Mouse (Mus musculus) olfactory bulb, adult 2 months (tissue): Measurements from ENCODE around the gene Prg2. TPM values are rescaled to one million over a fixed set of nuclear protein-coding genes. Genes with fewer than 3 reads are reported as not detected.

Source experiments
- H3K27ac ChIP-seq: fragments of 200-500 bp; 2 replicates; pipeline ENCODE4 v1.5.1; 2012; ENCODE audit warnings: low read depth, low read length; ENCODE audit not compliant: insufficient read depth
- H3K4me1 ChIP-seq: fragments of 200-500 bp; 2 replicates; pipeline ENCODE4 v1.6.1; 2012; ENCODE audit warnings: low read length; ENCODE audit not compliant: control insufficient read depth, insufficient read depth
- H3K4me3 ChIP-seq: fragments of 200-500 bp; 2 replicates; pipeline ENCODE4 v1.5.1; 2012; ENCODE audit warnings: mild to moderate bottlenecking, low read depth, low read length, moderate library complexity; ENCODE audit not compliant: insufficient read depth
- CTCF ChIP-seq: fragments of 200-500 bp; IDR thresholded peaks from 2 replicates; pipeline ENCODE4 v1.5.1; 2012; ENCODE audit warnings: low read depth, mild to moderate bottlenecking, low read length, moderate library complexity; ENCODE audit not compliant: insufficient read depth
- POLR2A ChIP-seq: fragments of 200-500 bp; IDR thresholded peaks from 2 replicates; pipeline ENCODE4 v1.6.1; 2012; ENCODE audit warnings: mild to moderate bottlenecking, low read depth, low read length, moderate library complexity; ENCODE audit not compliant: insufficient read depth
- WGBS: fragments of 180-500 bp; shearing (Covaris S2); methylation state at CpG from one replicate; pipeline ENCODE4 v1.1.7; 2018; 5-methylcytosine and 5-hydroxymethylcytosine counted together
- polyA plus RNA-seq: library from polyadenylated mRNA; stranded (reverse); fragments of >200 nt; gene quantifications from 2 replicates; pipeline ENCODE4 v1.2.4, GENCODE M21; 2012; ENCODE audit warnings: low replicate concordance; ENCODE audit not compliant: missing spikeins, insufficient read depth, insufficient read length

Gene Prg2
- polyA plus RNA-seq, 1 experiment: not detected

GRCm38 (mm10) chr2:84939711-84940110, 40.5 kb upstream of the Prg2 start:
- Histone ChIP-seq H3K27ac (no peak overlapping the region), H3K4me1 (peaks cover 5% of the 10 kb centered on the region; the same call in 1 of the 2 replicates), H3K4me3 (no peak overlapping the region)
- TF ChIP-seq POLR2A (no peak), CTCF (no peak)
- WGBS: 98% methylated on average over 6 of the region's 6 CpGs

- TF ChIP-seq CTCF: no peak
- no peak for TF ChIP-seq POLR2A
- 83% methylated on average over 2 of the region's 2 CpGs for WGBS
Observed at GRCm38 (mm10) chr2:84941332-84941731, 38.9 kb upstream of the Prg2 start.

GRCm38 (mm10) chr2:84941795-84942194, 38.5 kb upstream of the Prg2 start:
- H3K4me3 ChIP-seq: no peak overlapping the region
- 0 out of 2 replicates have a peak, but pooled peaks cover 3% of the 10 kb centered on the region for H3K4me1 ChIP-seq
- no peak for TF ChIP-seq POLR2A
- TF ChIP-seq CTCF: no peak
- no peak overlapping the region for H3K27ac ChIP-seq
- 88% methylated on average over 4 of the region's 4 CpGs for WGBS

More at GRCm38 (mm10) chr2:84941332-84941731, 38.9 kb upstream of the Prg2 start:
- H3K4me3 ChIP-seq: no peak overlapping the region
- H3K4me1 ChIP-seq: peaks cover 5% of the 10 kb centered on the region; the same call in 1 of the 2 replicates
- no peak overlapping the region for H3K27ac ChIP-seq

- Histone ChIP-seq H3K4me1 (no peaks in the 10 kb centered on the region), H3K4me3 (no peak overlapping the region), H3K27ac (no peak overlapping the region)
- TF ChIP-seq CTCF: no peak
- TF ChIP-seq POLR2A: no peak
- WGBS: 85% methylated on average over 3 of the region's 3 CpGs
Observed at GRCm38 (mm10) chr2:84947154-84947771, 33.0 kb upstream of the Prg2 start.

- H3K4me1 ChIP-seq: no peaks in the 10 kb centered on the region
- TF ChIP-seq CTCF: no peak
- TF ChIP-seq POLR2A: no peak
- WGBS: 97% methylated on average over 7 of the region's 7 CpGs
Observed at GRCm38 (mm10) chr2:84948252-84948651, 32.0 kb upstream of the Prg2 start.

GRCm38 (mm10) chr2:84948721-84949120, 31.5 kb upstream of the Prg2 start:
- H3K27ac ChIP-seq: no peak overlapping the region
- H3K4me1 ChIP-seq: no peaks in the 10 kb centered on the region
- no peak overlapping the region for H3K4me3 ChIP-seq
- WGBS: 91% methylated on average over 2 of the region's 2 CpGs
- TF ChIP-seq POLR2A (no peak), CTCF (no peak)

More at GRCm38 (mm10) chr2:84948252-84948651, 32.0 kb upstream of the Prg2 start:
- no peak overlapping the region for H3K27ac ChIP-seq
- H3K4me3 ChIP-seq: no peak overlapping the region

GRCm38 (mm10) chr2:84951027-84951426, 29.2 kb upstream of the Prg2 start:
- Histone ChIP-seq H3K4me1 (no peaks in the 10 kb centered on the region), H3K27ac (no peak overlapping the region), H3K4me3 (no peak overlapping the region)
- WGBS: 83% methylated on average over 8 of the region's 8 CpGs
- TF ChIP-seq POLR2A: no peak
- no peak for TF ChIP-seq CTCF

GRCm38 (mm10) chr2:84952251-84952650, 28.0 kb upstream of the Prg2 start:
- Histone ChIP-seq H3K27ac (no peak overlapping the region), H3K4me1 (no peaks in the 10 kb centered on the region), H3K4me3 (no peak overlapping the region)
- TF ChIP-seq CTCF: no peak
- no peak for TF ChIP-seq POLR2A
- 65% methylated on average over 1 of the region's 1 CpGs for WGBS

- no peak for TF ChIP-seq CTCF
- TF ChIP-seq POLR2A: no peak
- Histone ChIP-seq H3K4me1 (no peaks in the 10 kb centered on the region), H3K4me3 (no peak overlapping the region), H3K27ac (no peak overlapping the region)
- 79% methylated on average over 4 of the region's 4 CpGs for WGBS
Observed at GRCm38 (mm10) chr2:84952693-84953092, 27.6 kb upstream of the Prg2 start.
